Mouse (Mus musculus): ENCODE measurements around the gene Aldh3b3.
A peak's percentile ranks its signal among the peaks of the same experiment; 100 is the strongest.

Aldh3b3 gene

DNA sequence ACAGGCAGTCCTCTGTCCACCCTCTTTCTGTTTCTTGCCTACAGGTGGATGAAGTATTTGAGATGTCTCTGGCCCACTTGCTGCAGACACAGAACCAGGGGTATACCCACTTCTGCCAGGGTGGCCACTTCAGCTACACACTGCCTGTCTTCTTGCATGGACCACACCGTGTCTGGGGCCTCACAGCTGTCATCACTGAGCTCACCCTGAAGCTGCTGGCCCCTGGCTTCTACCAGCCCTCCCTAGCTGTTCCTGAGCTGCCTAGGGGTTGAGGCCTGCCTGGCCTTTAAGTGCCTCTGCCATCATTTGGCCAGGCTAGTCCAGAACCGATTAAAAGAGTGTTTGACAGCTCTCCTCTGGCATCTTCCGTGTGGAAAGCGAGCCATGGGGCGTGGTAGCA is 43.3 kb downstream of the Aldh3b3 start:
- DNase-seq (ENCODE audit: low spot score), result no peak

DNA sequence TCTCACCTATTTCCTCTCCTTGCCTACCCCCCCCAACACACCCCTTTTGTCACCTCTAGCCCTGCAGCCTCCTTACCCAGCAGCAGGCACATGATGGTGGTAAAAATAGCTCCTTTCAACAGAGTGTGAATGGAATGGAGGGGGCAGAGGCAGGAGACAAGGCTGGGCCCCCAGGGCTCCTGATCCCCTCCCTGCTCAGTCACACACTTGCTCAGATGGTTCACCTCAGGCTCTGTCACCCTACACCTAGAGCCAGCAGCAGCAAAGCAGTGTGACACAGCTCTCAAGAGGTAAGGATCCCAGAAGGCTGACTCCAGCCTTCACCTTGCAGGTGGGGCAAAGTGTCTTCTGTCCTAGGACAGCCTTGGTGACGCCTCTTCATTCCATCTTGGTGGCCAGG is 44.7 kb downstream of the Aldh3b3 start, which contains the start of gene Doc2g:
Gene Doc2g, plus strand, starts transcription at position 202 of the 400 bp plus-strand sequence.
- no peak for DNase-seq (ENCODE audit: low spot score)

DNA sequence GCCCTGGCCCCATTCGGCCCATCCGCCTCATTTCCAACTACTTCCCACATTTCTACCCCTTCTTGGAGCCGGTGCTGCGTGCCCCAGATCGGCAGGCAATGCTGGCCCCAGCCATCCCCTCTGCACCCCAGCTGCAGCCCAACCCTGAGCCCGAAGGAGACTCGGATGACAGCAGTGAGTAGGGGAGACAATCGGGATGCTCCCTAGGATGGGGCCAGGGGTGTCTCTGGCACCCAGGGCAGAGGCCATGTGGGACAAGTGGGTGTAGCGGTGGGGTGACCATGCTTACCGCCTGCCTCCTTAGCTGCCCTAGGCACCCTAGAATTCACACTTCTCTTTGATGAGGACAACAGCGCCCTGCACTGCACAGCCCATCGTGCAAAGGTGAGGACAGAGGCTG is 45.2 kb downstream of the Aldh3b3 start:
- DNase-seq (ENCODE audit: low spot score), result no peak

DNA sequence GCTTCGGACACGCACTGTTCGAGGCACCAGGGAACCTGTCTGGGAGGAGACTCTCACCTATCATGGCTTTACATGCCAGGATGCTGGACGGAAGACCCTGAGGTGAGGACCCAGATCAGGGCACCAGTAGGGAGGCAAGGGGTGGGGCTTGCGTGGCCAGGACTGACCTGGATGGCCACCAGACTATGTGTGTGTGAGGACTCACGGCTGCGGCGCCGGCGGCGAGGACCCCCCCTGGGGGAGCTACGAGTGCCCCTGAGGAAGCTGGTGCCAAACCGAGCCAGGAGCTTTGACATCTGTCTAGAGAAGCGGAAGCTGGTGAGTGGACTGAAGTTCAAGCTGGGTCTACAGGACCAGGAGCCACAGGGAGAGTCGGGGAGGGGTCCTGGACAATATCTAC is 45.9 kb downstream of the Aldh3b3 start:
- no peak for DNase-seq (ENCODE audit: low spot score)

DNA sequence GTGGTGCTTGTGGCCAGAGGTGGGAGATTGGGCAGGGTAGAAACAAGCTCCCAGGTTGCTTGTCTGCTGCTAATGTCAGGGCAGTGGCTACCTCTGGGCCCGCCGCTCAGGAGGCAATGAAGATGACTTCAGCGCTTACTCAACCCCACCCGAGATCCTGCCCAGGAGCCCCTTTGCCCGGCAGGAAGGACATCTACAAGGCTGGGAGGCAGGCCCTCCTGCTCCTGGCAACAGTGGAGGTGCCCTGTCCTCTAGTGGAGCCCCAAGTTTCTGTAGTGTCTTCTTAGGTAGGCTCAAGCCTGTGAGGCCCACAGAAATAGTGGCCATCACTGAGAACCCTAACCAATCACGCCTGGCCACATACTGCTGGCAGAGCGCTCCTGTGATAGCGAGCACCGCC is 46.6 kb downstream of the Aldh3b3 start:
- no peak for DNase-seq (ENCODE audit: low spot score)

DNA sequence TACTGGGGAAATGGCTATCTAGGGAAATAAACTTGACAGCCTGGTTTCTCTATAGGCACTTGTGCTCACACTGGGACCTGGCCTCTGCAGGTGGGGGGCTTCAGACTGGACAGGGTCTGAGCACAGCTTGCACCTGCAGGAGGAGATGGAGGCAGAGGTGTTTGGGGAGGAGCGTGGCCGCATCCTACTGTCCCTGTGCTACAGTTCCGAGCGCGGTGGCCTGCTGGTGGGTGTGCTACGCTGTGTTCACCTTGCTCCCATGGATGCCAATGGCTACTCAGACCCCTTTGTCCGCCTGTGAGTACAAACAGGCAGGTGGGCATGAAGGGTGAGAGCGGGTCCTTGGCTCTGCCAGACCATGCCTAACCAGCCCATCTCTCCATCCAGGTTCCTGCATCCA is 47.5 kb downstream of the Aldh3b3 start:
- DNase-seq (ENCODE audit: low spot score), result no peak

DNA sequence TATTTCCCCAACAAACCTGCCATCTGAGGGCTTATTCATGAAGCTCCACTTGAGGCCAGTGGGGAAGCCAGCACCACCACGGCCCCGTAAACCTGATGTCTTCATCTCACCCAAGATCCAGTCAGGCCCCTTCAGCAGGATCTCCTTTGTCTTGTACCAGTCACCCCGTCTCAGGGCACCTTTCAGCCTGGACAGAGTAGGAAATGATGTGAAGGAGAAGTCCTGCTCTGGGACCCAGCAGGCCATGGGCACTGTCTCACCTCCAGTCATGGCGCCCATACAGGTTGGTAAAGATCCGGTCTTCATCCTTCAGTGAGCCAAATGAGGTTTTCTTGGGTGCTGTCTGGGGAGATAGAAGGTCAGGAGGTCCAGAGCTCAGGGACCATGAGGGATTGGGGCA is 52.6 kb downstream of the Aldh3b3 start:
- DNase-seq (ENCODE audit: low spot score), result no peak

DNA sequence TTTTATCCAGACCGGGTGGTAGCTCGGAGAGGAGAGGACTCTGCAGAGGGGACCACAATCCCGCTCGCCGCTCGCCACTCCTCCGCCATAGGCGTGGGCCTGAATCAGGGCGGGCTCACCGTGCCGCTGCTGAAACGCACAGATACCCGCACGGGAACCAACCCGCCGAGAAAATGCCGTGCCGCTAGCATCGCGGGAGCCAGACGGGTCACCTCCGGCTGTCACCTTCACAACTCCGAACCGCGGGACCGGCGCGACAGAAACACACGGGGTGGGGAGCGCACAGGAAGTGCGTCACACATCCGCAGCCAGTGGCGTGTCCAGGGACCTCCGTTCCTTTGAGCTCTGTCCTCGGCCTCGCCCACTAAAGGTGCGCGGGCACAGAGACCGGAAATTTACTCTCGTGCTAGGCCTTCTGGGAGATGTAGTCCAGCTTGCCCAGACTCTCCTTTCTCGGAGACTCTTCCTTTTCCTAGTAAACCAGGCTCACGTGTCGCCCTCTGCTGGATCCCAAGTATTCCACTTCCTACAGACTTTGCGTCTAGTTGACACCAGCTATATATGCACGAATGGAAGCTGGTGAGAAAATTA is 54.1 kb downstream of the Aldh3b3 start, which contains the start of gene Ndufv1:
Gene Ndufv1, minus strand, starts transcription at position 375 of the 591 bp plus-strand sequence.
- DNase-seq (ENCODE audit: low spot score), result peak; percentile 88

DNA sequence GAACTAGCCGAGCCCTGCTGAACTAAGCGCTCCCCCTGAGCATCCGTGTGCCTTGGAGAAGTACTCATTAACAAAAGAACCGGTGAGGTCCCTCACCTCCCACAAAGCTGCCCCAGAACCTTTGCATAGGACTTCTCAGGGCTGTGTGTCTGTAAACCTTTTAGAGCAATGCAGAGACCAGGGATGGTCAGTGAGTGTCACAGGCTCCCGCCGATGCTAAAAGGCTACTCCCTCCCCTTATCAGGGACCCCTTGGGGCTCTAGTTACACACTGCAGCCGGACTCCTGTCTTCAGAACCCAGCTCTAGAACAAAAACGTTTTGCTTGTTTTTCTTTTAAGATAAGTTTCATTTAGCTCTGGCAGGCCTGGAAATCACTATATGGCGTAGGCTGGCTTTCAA is 54.6 kb downstream of the Aldh3b3 start:
- DNase-seq (ENCODE audit: low spot score), result no peak

DNA sequence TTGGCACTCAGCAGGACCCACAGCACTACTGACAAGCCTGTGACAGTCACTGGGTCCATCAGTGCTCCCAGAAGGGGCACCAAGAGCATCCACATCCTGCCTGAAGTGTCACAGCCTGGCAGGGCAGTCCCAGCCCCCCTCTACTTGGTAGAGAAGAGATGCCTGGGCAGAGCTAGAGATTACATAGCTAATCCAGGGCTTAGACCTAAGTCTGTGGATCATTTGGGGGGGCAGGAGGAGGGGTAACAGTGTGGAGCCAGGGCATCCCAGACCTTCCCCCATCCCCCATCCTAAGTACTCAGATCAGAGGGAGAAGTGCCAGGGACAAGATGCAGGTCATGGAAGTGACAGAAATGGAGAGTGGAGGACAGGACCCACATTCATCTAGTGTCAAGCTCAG is 56.4 kb downstream of the Aldh3b3 start:
- DNase-seq (ENCODE audit: low spot score), result no peak

DNA sequence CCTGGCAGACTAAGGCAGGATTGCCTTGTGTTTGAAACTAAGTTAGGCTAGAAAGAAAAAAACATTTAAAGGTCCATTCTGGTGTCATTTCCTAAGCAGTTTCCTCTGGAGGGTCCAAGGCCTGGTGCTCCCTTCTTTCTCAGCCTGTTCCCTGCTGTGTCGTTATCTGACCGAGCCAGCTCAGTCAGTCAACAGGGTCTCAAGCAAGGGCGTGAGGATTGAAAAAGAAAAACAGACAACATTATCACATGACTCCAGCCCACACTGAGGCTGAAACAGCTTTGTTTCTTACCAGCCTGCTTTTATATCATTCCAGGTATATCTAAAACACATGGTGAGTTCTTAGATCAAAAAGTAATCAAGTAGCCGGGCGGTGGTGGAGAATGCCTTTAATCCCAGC is 57.2 kb downstream of the Aldh3b3 start:
- DNase-seq (ENCODE audit: low spot score), result no peak

DNA sequence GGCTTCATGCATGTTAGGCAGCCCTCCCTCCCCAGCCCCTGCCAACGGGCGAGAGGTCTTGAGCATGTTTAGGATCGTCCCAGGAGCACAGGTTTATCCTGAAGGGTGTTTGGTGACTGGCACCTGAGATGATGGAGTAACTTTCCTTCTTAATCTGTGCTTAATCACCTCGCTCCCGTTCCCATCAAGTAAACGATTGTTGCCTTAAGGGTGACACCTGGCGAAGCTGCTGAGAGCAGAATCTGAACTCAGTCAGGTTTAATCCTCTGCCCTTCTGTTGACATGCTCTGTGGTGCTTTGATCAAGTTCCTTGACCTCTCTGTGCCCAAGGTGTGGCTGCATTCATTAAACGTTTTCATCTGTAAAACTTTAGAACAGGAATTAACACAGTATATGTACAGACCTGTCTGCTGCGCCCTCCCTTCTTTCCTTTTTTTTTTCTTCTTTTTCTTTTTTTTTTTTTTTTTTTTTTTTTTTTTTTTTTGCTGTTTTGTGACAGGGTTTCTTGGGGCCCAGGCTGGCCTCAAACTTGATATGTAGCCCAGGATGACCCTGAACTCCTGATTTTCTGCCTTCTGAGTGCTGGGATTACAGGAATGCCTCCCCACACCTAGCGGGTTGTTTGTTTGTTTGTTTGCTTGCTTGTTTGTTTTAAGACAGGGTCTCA is 59.6 kb downstream of the Aldh3b3 start:
- DNase-seq (ENCODE audit: low spot score), result no peak

DNA sequence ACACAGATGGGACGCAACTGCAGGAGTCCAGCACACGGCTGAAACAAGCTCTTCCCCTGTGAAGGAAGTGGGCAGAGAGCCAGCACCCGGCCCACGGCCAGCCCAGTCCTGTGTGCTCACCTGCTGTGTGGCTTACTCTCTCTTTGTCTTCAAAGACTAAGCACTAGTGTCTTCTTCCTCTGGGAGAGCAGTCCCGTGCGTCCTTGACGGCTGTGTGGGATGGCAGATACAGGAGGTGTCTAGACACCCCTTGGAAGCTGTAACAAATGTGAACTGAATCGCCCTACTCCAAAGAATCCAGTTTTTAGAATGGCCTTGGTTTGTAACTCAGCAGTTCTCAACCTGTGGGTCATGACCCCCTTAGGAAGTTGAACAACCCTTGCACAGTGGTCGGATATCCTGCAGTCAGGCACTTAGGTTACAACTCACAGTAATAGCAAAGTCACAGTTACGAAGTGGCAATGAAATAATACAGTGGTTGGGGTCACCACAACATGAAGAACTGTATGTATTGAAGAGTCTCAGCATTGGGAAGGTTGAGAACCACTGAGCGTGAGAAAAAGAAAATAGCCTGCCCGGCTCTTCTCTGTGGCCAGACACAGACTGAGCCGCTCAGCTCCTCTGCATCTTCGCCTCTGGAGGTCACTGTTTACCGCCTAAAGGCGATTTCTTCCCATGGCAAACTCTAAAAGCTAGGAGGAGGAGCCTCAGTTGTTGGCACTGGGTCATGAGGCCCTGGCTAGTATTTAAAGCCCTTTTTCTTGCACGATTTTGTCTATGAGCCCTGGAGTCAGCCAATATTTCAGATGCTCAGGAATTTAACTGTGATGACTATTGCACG is 60.5 kb downstream of the Aldh3b3 start:
- peak; percentile 77 for DNase-seq (ENCODE audit: low spot score)

All from ovary, postnatal 14 days (tissue).